Mouse (Mus musculus) bone marrow macrophage, adult 2 months (primary cell): ENCODE measurements at regions not wholly inside any gene's neighbourhood (a gene's known extent, or its start where the extent isn't known, plus 50 kb on each side); places are given as distances from the start of the nearest gene placed in this dataset.

ENCODE experiments used
- CTCF ChIP-seq: IDR thresholded peaks from 2 replicates; pipeline ENCODE4 v1.5.1; 2012; ENCODE audit warnings: low read depth, mild to moderate bottlenecking, low read length, moderate library complexity
- POLR2A ChIP-seq: IDR thresholded peaks from 2 replicates; pipeline ENCODE4 v1.6.1; 2012; ENCODE audit warnings: mild to moderate bottlenecking, low read depth, low read length, borderline replicate concordance

- TF ChIP-seq POLR2A: no peak
- TF ChIP-seq CTCF: no peak
Measured at GRCm38 (mm10) chr4:98201102-98201501, 182.0 kb downstream of the Tm2d1 start.
